Mouse (Mus musculus) urinary bladder, postnatal 25 days (tissue): ENCODE measurements around the gene Gm7073.

Source experiments
- DNase-seq: peaks from one replicate; pipeline ENCODE4 v3.0.0; 2022; ENCODE audit warnings: low spot score

Gm7073 gene

DNA sequence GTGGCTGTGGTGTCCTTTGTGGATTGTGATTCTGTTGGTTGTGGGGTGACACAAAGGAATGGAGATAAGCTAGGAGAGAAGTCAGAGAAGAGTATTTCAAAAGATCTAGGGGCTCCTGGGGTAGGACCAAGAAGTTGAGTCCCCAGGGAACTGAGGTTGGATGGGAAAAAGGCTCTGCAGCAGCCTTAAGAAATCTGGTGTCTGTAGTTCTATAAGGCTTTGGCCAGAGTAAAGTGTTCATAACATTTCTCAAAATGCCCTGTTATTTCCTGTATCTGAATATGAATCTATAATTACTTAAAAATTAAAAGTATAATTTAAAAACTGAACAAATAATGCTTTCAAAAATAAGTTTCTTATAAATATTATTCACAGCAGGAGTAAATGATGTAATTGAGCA is at the start of gene Gm7073:
Gm7073 (minus strand) TSS at position 101 of the 400 bp plus-strand sequence.
- DNase-seq = no peak

DNA sequence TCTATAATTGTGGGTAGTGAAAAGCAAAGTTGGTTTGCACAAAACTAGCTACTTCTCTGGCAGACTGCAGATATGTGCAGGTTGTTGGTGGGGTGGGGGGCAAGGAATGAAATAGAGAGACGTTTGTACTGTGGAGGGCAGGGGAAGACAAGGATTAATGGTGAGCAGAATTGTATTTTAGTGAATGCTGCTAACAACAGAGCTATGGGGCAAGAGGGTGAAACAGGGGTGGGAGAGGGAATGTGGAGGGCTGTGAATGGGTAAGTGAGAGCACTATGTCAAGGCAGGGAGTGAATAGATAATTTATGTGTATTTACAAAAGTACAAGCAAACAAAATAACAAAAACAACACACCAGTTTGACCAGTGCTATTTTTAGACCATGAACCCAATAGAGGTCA is 31.5 kb upstream of the Gm7073 start:
- DNase-seq = no peak

DNA sequence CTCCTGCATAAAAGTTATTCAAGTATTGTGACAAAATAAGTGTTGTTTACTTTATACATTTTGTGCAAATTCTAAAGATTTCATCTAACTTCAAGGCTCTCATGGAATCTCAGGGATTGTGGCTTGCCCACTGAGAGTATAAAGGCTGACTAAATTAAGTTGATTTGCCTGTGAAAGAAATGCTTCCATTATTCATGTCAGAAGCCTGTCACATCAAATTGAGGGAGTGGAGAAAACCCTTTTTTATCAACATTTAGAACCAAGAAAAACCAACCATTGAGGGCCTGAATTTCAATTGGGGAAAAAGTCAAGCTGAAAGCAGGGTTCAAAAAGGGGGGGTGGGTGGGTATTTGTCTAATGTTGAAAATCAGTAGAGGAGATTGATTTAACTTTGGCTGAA is 30.0 kb upstream of the Gm7073 start:
- no peak for DNase-seq

GRCm38 (mm10) chrX:60555242-60555641 is 16.2 kb upstream of the Gm7073 start:
- no peak for DNase-seq

DNA sequence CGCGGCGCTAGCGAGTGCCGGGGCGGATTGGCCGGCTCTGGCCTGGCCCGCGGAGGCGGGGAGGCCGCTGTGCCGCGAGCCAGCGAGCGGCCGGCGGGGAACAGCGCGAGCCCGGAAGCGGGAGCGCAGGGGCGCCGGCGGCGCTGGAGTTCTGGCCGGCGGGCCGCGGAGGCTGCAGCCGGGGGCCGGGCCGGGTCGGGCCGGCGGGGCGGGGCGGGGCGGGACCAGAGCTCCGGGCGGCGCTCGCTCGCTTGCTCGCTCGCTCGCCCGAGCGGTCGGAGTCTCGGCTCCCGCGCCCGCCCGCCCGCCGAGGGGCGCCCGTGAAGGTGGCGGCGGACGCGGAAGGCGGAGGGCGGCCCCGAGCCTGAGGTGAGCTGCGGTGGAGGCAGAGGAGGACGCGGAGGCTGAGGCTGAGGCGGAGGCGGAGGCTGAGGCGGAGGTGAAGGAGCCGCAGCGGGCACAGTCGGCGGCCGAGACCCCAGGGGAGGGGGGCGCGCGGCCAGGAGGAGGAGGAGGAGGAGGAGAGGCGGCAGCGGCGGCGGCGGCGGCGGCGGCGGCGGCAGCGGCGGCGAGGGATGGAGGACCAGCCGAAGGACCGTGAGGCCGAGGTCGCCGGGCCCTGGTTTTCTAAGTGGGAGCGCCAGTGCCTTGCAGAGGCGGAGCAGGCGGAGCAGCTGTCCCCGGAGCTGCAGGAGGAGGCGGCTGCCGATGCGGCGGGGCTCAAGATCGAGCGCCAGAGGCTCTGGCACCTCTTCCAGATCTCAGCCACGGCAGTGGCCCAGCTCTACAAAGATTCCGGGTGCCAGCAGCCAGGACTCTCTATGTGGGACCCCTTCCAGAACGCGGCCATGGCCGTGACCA is 8.6 kb upstream of the Gm7073 start:
- DNase-seq = peak; percentile 17

GRCm38 (mm10) chrX:60547098-60547443 is 8.0 kb upstream of the Gm7073 start:
- DNase-seq = no peak

DNA sequence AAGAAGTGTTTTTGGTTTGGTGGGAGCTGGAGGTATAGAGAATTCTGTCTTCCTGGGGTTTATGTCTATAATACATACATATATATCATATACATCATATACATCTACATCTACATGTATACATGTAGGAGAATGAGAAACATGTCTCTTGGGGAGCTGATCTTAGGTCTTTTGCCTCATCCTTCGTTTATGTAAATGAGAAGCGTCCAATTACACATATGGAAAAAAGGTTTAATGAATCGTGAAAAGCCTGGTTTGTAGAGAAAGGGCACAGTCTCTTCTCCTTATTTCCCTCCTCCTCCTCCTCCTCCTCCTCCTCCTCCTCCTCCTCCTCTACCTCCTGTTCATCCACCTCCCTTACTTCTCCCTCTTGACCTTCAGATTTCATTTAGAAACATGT is 6.9 kb upstream of the Gm7073 start:
- DNase-seq = no peak

DNA sequence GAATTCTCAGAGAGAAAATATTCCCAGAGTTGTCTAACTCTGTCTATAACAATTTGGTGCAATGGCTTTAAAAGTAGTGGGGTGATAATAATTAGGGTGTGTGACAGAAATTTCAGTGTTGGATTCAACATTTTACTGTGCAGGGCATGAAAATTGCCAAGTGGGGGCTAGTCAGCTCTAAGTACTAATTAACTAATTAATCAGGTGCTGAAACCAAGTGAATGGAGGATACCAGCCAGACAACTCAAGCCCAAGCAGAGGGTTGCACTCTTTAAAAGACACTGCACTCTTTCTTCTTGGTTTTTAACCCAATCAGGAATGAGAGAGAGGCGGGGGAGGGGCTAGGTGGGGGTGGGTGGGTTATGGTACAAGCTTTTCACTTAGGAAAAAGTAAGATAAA is 6.4 kb upstream of the Gm7073 start:
- no peak for DNase-seq

DNA sequence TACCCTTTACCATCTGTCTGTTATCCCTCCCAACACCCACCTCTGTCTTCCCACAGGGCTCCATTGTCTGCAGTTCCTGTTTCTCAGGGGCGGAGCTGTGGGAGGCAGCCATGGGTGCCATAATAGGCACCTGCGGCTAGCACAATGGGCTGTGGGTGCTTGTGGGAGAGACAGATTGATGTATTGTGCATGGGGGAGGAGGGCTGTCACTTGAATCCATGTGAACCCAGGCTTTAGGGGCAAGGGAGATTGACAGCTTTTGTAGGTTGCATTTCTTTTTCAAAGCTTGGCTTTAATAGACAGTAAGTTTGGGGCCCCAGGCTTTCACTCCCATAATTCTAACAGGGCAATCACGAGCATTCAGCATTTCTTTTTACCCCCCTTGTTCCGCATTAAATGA is 5.0 kb upstream of the Gm7073 start:
- no peak for DNase-seq

DNA sequence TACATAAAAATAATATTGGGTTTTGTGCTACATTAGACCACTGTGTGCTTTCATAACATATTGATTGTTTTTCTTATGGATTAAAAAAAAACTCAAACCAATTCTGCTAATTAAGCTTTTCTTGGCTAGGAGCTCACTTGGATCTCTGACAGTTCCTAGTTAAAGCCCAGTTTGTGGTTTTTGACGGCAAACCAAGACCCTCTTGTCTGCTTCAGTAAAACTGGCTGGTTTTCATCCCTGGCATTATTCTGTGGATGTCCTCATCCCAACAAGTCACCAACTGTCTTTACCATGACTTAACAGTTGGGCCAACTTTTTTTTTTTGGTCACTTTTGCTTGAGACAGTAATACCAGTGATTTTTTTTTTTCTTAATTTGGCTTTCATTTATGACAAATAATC is 3.9 kb upstream of the Gm7073 start:
- DNase-seq = no peak

- peak; percentile 4 for DNase-seq
Observed at GRCm38 (mm10) chrX:60503995-60504394, 35.1 kb downstream of the Gm7073 start.

DNA sequence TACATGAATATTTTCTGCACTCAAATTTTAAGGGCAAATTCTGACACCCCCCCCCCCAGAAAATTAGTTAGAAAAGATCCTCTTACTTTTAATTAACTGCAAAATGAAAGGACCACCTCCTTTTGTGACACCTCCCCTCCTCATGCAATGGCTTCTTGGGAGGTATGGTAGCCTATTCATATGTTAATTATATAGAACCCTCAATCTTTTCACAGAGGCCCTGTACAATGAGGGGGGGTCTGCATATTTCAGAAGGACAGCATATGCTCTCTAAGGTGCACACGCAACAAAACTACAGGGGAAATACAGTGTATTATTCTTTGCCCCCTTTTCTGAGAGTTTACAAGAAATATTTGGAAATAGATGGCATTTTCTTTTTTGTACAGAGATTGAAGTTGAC is 41.3 kb downstream of the Gm7073 start:
- no peak for DNase-seq

DNA sequence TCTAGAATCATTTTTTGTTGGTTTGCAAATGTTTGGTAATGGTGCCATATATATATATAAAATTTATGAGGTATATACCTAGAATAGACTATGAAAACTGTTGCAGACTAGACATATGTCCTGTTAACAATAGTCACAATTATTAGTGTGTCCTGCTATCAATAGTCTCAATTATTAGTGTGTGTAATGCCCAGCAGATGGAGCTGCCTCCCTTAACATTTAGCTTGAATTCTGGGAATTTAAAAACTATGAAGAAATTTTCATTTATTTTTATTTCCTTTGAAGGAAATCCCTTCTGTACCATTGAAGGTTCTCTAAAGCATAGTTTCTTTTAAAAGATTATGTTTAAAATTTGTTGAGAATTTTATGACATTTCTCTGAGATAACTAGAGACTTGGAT is 43.7 kb downstream of the Gm7073 start:
- no peak for DNase-seq

GRCm38 (mm10) chrX:60463786-60464185 is 75.3 kb downstream of the Gm7073 start:
- DNase-seq = no peak

DNA sequence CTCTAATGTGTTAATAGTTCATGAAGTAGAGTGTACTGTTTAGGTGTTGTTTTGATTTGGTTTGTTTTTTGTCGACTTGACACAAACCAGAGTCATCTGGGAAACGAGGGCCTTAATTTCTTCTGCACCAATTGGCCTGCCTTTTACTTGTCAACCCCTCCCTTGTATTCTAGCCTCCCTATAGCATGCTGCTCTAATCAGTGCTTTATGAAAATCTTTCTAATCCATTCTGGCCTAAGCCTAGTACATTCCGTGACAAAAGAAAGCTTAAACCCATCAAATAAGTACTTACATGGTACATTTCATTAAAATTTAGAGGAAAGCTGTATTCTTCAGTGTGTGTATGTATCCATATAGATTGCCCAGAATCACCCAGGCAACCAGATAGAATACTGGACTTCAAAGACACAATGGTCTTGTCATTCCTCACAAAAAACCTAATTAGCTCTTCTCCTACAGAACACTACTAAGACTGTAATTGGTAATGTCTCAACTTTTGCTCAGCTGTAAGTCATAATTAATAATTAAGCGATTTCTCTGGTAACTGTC is 124.4 kb downstream of the Gm7073 start:
- DNase-seq = no peak

DNA sequence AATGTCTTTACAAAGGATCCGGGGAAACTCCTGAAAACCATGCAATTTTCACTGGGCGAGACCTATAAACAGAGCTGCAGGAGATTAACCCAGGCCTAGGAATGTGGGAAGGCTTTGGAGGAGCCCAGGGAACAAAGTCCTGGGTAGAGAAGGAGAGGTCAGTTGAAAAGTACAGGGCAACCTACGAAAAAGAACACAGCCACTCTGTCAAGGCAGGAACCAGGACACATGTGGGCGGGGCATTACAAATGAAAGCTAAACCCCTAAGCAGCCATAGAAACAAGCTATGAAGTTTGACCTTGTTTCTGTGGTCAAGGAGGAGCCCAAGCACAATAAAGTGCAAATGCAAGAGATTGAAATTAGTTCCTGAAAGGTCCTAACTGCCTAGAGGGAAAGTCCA is 133.4 kb downstream of the Gm7073 start:
- DNase-seq = no peak

DNA sequence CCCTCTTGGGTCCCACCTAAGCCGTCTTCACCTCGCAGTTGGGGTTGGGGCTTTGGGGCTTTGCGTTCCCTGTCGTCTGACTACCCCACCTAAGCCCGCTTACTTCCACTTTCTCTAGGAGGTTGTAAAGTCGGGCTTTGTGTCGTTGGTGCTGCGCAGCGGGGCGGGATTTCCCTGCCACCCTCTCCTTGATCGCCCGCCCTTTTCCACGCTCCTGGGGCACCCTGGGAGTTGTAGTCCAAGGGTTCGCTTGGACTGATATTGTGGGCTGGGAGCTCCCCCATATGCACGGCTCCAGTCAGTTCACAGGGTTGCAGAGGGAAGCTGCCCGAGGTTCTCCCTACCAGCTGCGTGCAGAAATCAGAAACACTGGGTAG is 134.4 kb downstream of the Gm7073 start:
- DNase-seq = peak; percentile 64

- DNase-seq = peak; percentile 59
Observed at GRCm38 (mm10) chrX:60403764-60404667, 135.0 kb downstream of the Gm7073 start.

DNA sequence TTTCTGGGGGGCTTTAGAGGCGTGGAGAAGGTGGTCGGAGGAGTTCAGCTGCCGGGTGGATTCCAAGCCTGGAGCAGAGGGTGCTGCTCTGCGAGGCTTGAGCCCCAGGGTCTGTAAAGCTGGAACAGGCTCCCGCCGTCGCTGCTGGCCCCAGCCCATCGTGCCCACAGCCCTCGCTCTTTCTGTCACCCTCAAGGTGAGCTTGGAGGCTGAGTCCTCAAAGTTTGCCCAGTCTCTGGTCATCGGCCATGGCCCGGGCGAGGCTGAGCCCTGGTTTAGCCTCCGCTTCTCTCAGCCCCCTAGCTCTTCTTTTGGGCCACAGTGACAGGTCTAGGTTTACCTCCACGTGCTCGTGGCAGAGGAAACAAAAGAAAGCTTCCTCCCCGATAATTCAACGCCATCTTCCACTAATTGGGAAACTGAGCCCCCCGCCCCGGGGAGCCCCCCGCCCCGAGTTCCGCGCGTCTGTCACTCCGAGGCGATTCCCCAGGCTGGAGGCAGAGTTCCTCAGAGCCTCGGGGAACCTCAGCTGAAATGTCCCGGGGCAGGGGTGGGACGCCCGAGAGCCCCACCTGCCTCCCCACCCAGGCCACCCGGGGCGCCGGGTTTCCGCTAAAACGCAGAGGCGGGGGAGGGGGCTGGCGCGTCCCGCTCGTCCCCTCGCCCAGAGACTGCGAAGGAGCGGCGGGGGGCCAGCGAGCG is 135.8 kb downstream of the Gm7073 start:
- peak; percentile 3 for DNase-seq

GRCm38 (mm10) chrX:60394292-60394691 is 144.8 kb downstream of the Gm7073 start:
- DNase-seq = no peak

GRCm38 (mm10) chrX:60386852-60387251 is 152.2 kb downstream of the Gm7073 start:
- no peak for DNase-seq
